Mouse (Mus musculus) kidney, adult 2 months (tissue): ENCODE measurements around the gene Capn1.

ENCODE experiments used
- CTCF ChIP-seq: fragments of 200-500 bp; conservative IDR thresholded peaks from 2 replicates; pipeline ENCODE4 v1.5.1; 2011; ENCODE audit warnings: low read depth, mild to moderate bottlenecking, control low read depth, low read length, moderate library complexity, mixed read lengths; ENCODE audit not compliant: insufficient read depth, insufficient read length
- POLR2A ChIP-seq: fragments of 200-500 bp; IDR thresholded peaks from one replicate; pipeline ENCODE4 v1.6.1; 2011; ENCODE audit warnings: low read depth, low read length, control low read depth

DNA sequence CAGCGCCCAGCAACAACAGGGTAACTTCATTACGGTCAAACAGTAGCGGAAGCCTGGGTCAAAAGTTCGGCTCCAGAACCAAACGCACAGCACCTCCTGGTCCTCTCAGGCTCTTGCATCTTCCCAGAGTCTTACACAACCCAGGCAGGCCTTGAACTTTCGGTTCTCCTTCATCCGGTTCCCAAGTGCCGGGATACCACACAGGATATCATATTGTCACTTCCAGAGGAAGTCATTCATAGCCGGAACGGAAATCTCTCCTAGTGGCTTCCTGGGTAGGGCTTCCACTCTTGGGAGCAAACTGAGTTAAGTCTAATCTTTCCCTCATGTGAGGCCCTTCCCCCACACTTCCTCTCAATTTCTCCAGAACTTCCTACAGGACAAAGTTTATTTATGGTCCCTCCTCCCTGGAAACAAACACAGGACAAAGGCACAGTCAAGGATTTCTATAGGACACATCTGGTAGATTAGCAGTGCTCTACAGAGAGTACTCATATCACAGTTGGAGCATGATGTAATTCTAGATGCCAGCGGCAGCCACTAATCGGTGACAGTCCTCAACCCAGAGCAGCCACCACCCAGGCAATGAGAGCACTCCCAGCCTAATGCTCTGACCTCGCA lies 63.5 kb downstream of the Capn1 start:
- no peak for TF ChIP-seq POLR2A
- no peak for TF ChIP-seq CTCF
